7 mouse cellular contexts compared by ENCODE assay signal in genomic region chr9:61371755-61372509, GRCm38 (mm10). TPM values are rescaled to one million over a fixed set of nuclear protein-coding genes. Genes with fewer than 3 reads are reported as not detected.
DNase-seq lines count a peak whose midpoint lies in the region; ATAC-seq lines count a peak whose summit lies in the region.

TSS of gene Tle3 (plus strand) at chr9:61372366.

- peaks cover 63% of the 10 kb centered on the region for H3K4me1 ChIP-seq in intestine, embryonic 15.5 days (replicated peaks)
- H3K4me1 ChIP-seq in midbrain, embryonic 10.5 days, result peaks cover 74% of the 10 kb centered on the region

- peak within 1 kb of the TSS; percentile 88 for H3K4me3 ChIP-seq in intestine, embryonic 15.5 days (replicated peaks)
- H3K4me3 ChIP-seq in midbrain, embryonic 10.5 days, result peak within 1 kb of the TSS; percentile 98

- under 1% methylated on average over 35 of the region's 35 CpGs for WGBS in intestine, embryonic 15.5 days
- under 1% methylated on average over 35 of the region's 35 CpGs for WGBS in midbrain, embryonic 10.5 days

- H3K27me3 ChIP-seq in intestine, embryonic 15.5 days (replicated peaks), result no peaks in the 10 kb centered on the region
- H3K27me3 ChIP-seq in midbrain, embryonic 10.5 days (ENCODE audit: low read depth, poor library complexity, severe bottlenecking), result peaks cover 14% of the 10 kb centered on the region

- H3K4me2 ChIP-seq in intestine, embryonic 15.5 days (replicated peaks), result peak within 1 kb of the TSS; percentile 97

- ATAC-seq in intestine, embryonic 15.5 days, result peak; percentile 69

- H3K9me3 ChIP-seq in intestine, embryonic 15.5 days, result no peaks in the 10 kb centered on the region
- H3K9me3 ChIP-seq in midbrain, embryonic 10.5 days (replicated peaks), result no peaks in the 10 kb centered on the region

- DNase-seq in adrenal gland, adult 2 months, result peak; percentile 99
- DNase-seq in embryo, embryonic 11.5 days (ENCODE audit: low read depth, low spot score), result peak; percentile 99
- peak; percentile 94 to 98 for DNase-seq in gastrocnemius, postnatal 36 days
- DNase-seq in left cerebral cortex, postnatal 25 days (ENCODE audit: low spot score in 2 of 2), result peak; percentile 100
- peak; percentile 98 for DNase-seq in midbrain, embryonic 10.5 days (ENCODE audit: low spot score)
- peak; percentile 99 for DNase-seq in right cerebral cortex, postnatal 4 days

- H3K27ac ChIP-seq in intestine, embryonic 15.5 days, result peak within 1 kb of the TSS; percentile 94
- H3K27ac ChIP-seq in midbrain, embryonic 10.5 days (replicated peaks), result peak within 1 kb of the TSS; percentile 99

- intact Hi-C loops in gastrocnemius, postnatal 36 days (cut with DNase I), result loop anchor here (2.0 kb wide), 1 partner anchor 283 kb away; no protein-coding TSS in a partner anchor
- intact Hi-C loops in left cerebral cortex, postnatal 25 days (cut with DNase I), result loop anchor here (2.0 to 5.0 kb wide), 12 partner anchors 33 to 525 kb away; no protein-coding TSS in a partner anchor

- no peaks in the 10 kb centered on the region for H3K36me3 ChIP-seq in intestine, embryonic 15.5 days
- peaks cover 23% of the 10 kb centered on the region for H3K36me3 ChIP-seq in midbrain, embryonic 10.5 days

- H3K9ac ChIP-seq in intestine, embryonic 15.5 days, result peak within 1 kb of the TSS; percentile 93

RNA-seq across cellular contexts. Expression of gene Tle3, which starts in this region (rescaled TPM):
- total RNA-seq in adrenal gland, adult 2 months (2021), result 100 to 1,000 TPM; 106 to 160 TPM
- 193 and 277 TPM in 2 replicates for polyA plus RNA-seq in adrenal gland, adult 2 months (2012; rRNA removed)
- 1 to 10 TPM; 6.3 to 7.0 TPM for total RNA-seq in gastrocnemius, postnatal 36 days (2021)
- polyA plus RNA-seq in intestine, embryonic 15.5 days (2015; fragmentation: Nextera tagmentation; extraction: Ambion mirVana), result 18.6 and 20.3 TPM in 2 replicates
- 10 to 100 TPM; 67.9 to 79.5 TPM for total RNA-seq in left cerebral cortex, postnatal 25 days (2021)
- 48.7 and 55.8 TPM in 2 replicates for polyA plus RNA-seq in midbrain, embryonic 10.5 days (2016; fragmentation: Nextera tagmentation; extraction: Ambion mirVana)

Comparison
In these comparisons a context has a peak if more than half of its experiments do, and no peak if none do; other contexts are left out.
1. Peak in every context shown above with its lines: DNase-seq, ATAC-seq, H3K4me3 ChIP-seq and H3K27ac ChIP-seq.
2. RNA of gene Tle3 (total RNA-seq): 106 to 160 TPM in adrenal gland, adult 2 months and 67.9 to 79.5 TPM in left cerebral cortex, postnatal 25 days; 6.3 to 7.0 TPM in gastrocnemius, postnatal 36 days; every median in the first group is over 4 times any median in the second.